Mouse (Mus musculus) kidney, embryonic 16.5 days (tissue): Measurements from ENCODE around the gene Slamf8. TPM values are rescaled to one million over a fixed set of nuclear protein-coding genes. Genes with fewer than 3 reads are reported as not detected.

Experiments used
- ATAC-seq: fragments of 200-750 bp; cut with Nextera tagmentation; 2 replicates; pipeline ENCODE4 v1.8.0; 2017; ENCODE audit warnings: moderate TSS enrichment; ENCODE audit not compliant: low FRiP score, low TSS enrichment
- H3K27ac ChIP-seq: fragments of 300-500 bp; sonication (generic); 2 replicates; pipeline ENCODE4 v1.5.1; 2014; ENCODE audit warnings: low read length
- H3K27me3 ChIP-seq: fragments of 300-500 bp; sonication (generic); 2 replicates; pipeline ENCODE4 v1.6.1; 2014; ENCODE audit warnings: low read length, control low read depth, mixed read lengths; ENCODE audit not compliant: insufficient read depth
- H3K36me3 ChIP-seq: fragments of 300-500 bp; sonication (generic); 2 replicates; pipeline ENCODE4 v1.6.1; 2014; ENCODE audit warnings: low read length, control low read depth, mixed read lengths; ENCODE audit not compliant: insufficient read depth
- H3K4me1 ChIP-seq: fragments of 300-500 bp; sonication (generic); 2 replicates; pipeline ENCODE4 v1.6.1; 2014; ENCODE audit warnings: low read length, control low read depth, mixed read lengths; ENCODE audit not compliant: insufficient read depth
- H3K4me2 ChIP-seq: fragments of 300-500 bp; sonication (generic); replicated peaks from 2 replicates; pipeline ENCODE4 v1.6.1; 2014; ENCODE audit warnings: low read depth, low read length
- H3K4me3 ChIP-seq: fragments of 300-500 bp; sonication (generic); 2 replicates; pipeline ENCODE4 v1.5.1; 2014; ENCODE audit warnings: mild to moderate bottlenecking, low read length
- H3K9ac ChIP-seq: fragments of 300-500 bp; sonication (generic); replicated peaks from 2 replicates; pipeline ENCODE4 v1.6.1; 2014; ENCODE audit warnings: low read length
- H3K9me3 ChIP-seq: fragments of 300-500 bp; sonication (generic); 2 replicates; pipeline ENCODE4 v1.6.1; 2016; ENCODE audit warnings: low read length, control low read depth
- WGBS: fragments of 180-500 bp; shearing (Covaris S2); extraction: QIAGEN DNeasy Blood & Tissue Kit; methylation state at CpG from one replicate; pipeline ENCODE4 v1.1.7; 2014; 5-methylcytosine and 5-hydroxymethylcytosine counted together
- polyA plus RNA-seq: library from polyadenylated mRNA; unstranded; fragments of >200 nt; fragmentation: Nextera tagmentation; extraction: Ambion mirVana; gene quantifications from 2 replicates; pipeline ENCODE4 v1.2.1, GENCODE M21; 2015

Gene Slamf8
- polyA plus RNA-seq, result 0.12 TPM in 1 of 2 replicates, not detected in the other

DNA sequence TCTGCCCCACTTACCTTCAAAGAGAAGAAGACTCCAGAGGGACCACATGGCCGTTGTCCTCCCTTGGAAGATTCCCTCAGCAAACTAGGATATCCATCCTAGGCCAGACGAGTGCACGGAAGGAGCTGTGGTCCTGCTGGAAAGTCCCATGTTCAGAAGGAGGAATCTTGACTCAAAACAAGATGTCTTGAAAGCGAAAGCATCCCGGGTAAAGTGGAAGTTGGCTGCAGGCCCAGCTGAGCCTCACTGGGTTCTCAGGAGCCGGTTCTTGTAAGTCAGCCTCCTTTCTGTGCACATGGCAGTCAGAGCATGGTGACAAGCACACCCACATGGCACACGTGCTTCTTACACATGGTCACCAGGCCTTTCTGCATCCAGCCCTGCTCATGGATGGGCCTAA lies at the start of gene Slamf8:
Gene Slamf8, minus strand, starts transcription at position 184 of the 400 bp plus-strand sequence.
- Histone ChIP-seq H3K27ac (no peak within 1 kb of the TSS), H3K9me3 (no peaks in the 10 kb centered on the region), H3K27me3 (peaks cover 3% of the 10 kb centered on the region; the same call in 1 of the 2 replicates), H3K4me3 (no peak within 1 kb of the TSS), H3K4me2 (no peak within 1 kb of the TSS), H3K9ac (no peak within 1 kb of the TSS), H3K4me1 (0 out of 2 replicates have a peak, but pooled peaks cover 5% of the 10 kb centered on the region), H3K36me3 (no peaks in the 10 kb centered on the region)
- 84% methylated on average over 7 of the region's 7 CpGs for WGBS
- no peak for ATAC-seq

DNA sequence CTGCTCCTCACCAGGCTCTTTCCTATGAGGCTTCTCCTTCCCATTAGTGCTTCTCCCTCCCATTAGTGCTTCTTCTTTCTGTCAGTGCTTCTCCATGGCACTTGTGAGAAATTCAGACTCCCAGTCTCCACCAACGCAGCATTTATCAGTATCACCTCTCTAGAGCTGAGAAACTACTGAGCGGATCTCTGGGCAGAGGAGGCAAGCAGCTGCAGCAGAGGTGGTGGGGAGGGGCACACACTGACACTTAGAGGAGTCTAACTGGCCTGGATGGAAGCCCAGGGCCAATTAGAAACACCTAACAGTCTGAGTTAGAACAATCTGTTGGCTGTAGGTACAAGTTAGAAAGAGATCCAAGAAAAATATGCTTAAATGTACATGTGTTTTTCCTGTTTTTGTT lies 48.4 kb upstream of the Slamf8 start:
- Histone ChIP-seq H3K9ac (no peak overlapping the region), H3K27ac (no peak overlapping the region), H3K4me1 (peaks cover 10% of the 10 kb centered on the region; the same call in 1 of the 2 replicates), H3K4me3 (no peak overlapping the region), H3K4me2 (no peak overlapping the region), H3K9me3 (no peaks in the 10 kb centered on the region), H3K36me3 (no peaks in the 10 kb centered on the region), H3K27me3 (no peaks in the 10 kb centered on the region)
- no peak for ATAC-seq
- WGBS, result 40% methylated on average over 2 of the region's 2 CpGs

DNA sequence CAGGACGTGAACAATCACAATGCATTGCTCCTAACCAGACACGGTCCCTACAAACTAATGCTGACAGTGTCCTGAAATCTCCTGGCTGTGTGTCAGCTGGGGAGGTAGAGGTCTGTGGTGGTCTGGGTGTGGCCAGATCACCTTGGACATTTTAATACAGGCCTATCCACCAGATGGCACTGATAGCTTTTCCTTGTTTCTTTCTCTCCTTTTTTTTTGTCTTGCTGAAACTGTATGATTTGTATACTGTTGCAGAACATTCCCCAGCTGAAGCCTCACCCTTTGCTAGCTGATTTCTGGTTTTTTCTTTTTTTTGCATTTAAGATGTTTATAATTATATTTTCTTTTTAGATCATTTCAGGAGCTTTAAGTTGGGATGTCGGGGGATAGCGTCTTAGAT lies 47.4 kb upstream of the Slamf8 start:
- Histone ChIP-seq H3K4me3 (no peak overlapping the region), H3K36me3 (no peaks in the 10 kb centered on the region), H3K4me2 (no peak overlapping the region), H3K9ac (no peak overlapping the region), H3K9me3 (no peaks in the 10 kb centered on the region), H3K4me1 (peaks cover 10% of the 10 kb centered on the region; the same call in 1 of the 2 replicates), H3K27ac (no peak overlapping the region), H3K27me3 (no peaks in the 10 kb centered on the region)
- no peak for ATAC-seq
- WGBS, result 51% methylated on average over 4 of the region's 4 CpGs

DNA sequence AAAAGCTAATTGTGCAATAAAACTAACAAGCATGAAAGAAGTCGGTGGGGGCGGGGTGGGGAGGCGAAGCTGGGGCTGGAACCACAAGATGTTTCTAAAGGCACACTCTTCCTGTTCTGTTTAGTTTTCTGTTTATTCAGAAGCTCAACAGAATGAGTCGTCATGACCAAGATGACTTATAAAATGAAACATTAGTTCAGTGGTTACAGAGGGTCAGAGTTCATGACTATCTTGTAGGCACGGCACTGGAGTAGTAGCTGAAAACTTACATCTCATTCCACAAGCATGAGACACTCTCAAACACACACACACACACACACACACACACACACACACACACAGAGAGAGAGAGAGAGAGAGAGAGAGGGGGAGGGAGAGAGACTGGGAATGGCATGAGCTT lies 45.9 kb upstream of the Slamf8 start:
- Histone ChIP-seq H3K27me3 (no peaks in the 10 kb centered on the region), H3K4me2 (no peak overlapping the region), H3K4me1 (peaks cover 10% of the 10 kb centered on the region; the same call in 1 of the 2 replicates), H3K36me3 (no peaks in the 10 kb centered on the region), H3K27ac (no peak overlapping the region), H3K4me3 (no peak overlapping the region), H3K9me3 (no peaks in the 10 kb centered on the region), H3K9ac (no peak overlapping the region)
- WGBS, result 74% methylated on average over 5 of the region's 5 CpGs
- ATAC-seq, result no peak

DNA sequence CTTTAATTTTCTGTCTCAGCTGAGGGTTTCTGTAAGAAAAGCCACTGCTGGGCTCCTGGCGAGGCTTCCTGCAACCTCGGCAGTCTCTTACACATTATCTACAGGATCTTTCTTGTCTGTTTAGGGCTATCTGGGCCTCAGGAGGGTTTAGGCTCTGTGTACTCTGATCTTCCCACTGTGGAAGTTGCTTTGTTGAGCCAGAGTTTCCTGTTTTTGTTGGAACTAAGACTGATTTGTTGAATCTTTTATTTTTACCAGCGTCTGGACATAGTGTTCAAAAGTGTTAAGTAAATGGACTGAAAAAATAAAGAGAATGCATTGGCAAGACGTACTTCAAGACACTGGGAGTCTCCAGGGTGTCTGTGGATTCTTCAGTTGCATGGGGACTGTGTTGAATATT lies 44.9 kb upstream of the Slamf8 start:
- Histone ChIP-seq H3K27ac (peak overlapping the region; percentile 15; the same call in 1 of the 2 replicates), H3K4me3 (no peak overlapping the region), H3K4me2 (no peak overlapping the region), H3K27me3 (no peaks in the 10 kb centered on the region), H3K36me3 (no peaks in the 10 kb centered on the region), H3K9me3 (no peaks in the 10 kb centered on the region), H3K4me1 (peaks cover 10% of the 10 kb centered on the region; the same call in 1 of the 2 replicates), H3K9ac (0 out of 2 replicates have a peak overlapping the region, but pooled peaks have one; percentile 4)
- no peak for ATAC-seq
- 26% methylated on average over 4 of the region's 4 CpGs for WGBS

DNA sequence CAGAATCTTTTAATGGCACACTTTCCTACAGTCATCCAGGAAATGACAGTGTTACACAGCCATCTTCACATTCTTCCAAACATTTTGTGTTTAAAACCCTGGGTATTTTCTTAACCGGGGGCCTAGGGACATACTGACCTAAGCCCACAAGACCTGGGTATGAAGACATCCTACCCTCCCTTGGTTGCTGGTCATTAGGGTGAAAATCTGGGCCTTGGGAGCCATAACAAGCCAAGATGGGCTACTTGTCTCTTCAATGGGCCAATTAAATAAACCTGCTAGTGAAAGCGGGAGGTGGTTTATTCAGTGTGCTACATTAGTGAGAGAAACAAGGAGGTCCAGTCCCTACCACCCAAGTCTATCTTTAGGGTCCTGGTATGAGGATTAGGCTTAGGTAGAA lies 43.8 kb upstream of the Slamf8 start:
- no peak overlapping the region for H3K27ac ChIP-seq
- 86% methylated on average over 2 of the region's 2 CpGs for WGBS
- no peak overlapping the region for H3K4me3 ChIP-seq
- no peaks in the 10 kb centered on the region for H3K9me3 ChIP-seq
- H3K36me3 ChIP-seq, result no peaks in the 10 kb centered on the region
- no peak overlapping the region for H3K9ac ChIP-seq
- 0 out of 2 replicates have a peak overlapping the region, but pooled peaks have one; percentile 3 for H3K4me2 ChIP-seq
- ATAC-seq, result no peak
- no peaks in the 10 kb centered on the region for H3K27me3 ChIP-seq
- peaks cover 10% of the 10 kb centered on the region; the same call in 1 of the 2 replicates for H3K4me1 ChIP-seq

DNA sequence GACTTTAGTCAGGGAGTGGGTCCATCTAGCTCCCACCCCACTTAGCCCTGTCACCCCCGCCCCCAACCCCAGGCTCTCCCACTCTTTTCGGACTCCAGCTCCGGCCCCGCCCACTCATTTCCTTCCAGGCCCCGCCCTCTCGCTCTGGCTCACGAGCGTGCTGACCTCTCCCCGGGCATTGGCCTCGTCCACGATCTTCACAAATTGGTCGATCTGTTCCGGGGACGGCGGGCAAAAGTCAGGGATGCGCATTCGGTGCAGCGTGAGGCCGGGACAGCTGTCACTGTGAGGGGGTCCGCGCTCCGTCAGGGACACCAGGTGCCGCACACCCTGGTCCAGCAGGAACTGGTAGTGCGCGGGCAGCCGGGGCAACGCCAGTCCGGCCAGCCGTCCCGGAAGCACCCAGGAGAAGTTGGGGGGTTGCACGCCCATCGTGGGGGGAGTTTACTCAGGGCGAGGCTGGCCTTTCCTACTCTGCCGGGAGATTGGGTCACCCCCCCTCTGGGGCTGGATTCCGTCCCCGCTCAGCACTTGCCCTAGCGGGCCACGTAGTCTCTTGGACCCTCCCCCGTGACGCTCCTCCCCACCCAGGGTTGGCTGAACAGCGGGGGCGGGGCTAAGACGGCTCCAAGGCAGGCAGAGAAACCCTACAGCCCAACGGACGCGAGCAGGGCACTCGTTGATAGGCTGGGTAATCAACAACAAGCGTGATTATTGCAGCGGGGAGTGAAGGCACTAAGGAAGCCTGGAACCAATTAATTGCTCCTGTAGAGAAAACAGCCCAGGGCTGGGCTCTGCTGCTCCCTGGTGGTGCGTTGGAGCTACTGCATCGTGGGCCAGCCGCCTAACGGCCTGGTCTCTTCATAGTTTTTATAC lies 42.3 kb upstream of the Slamf8 start, which contains the start of gene Dusp23:
Gene Dusp23, minus strand, starts transcription at position 512 of the 876 bp plus-strand sequence.
- peak within 1 kb of the TSS; percentile 96 for H3K27ac ChIP-seq
- under 1% methylated on average over 53 of the region's 53 CpGs for WGBS
- H3K9ac ChIP-seq, result peak within 1 kb of the TSS; percentile 82
- peak within 1 kb of the TSS; percentile 71 for H3K4me2 ChIP-seq
- peaks cover 5% of the 10 kb centered on the region; the same call in 1 of the 2 replicates for H3K4me1 ChIP-seq
- no peaks in the 10 kb centered on the region for H3K9me3 ChIP-seq
- peak; percentile 99 for ATAC-seq
- H3K36me3 ChIP-seq, result no peaks in the 10 kb centered on the region
- H3K4me3 ChIP-seq, result peak within 1 kb of the TSS; percentile 78
- no peaks in the 10 kb centered on the region for H3K27me3 ChIP-seq

DNA sequence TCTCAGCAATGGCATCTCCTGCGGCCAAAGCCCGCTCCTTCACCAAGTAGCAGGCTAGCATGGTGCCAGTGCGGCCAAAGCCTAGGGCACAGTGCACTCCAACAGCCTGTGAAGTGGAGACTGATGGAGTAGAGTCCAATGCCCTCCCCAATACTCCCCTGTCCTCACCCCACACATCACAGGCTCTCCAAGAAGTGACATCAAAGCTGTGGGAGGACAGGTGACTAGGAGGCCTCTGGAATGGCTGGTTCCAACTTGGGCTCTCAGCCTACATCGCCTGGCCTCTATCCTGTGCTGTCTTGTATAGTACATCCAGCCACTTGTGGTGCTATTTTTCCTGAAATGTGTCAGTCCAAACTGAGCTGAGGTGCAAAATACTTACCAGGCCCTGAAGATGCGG lies 41.4 kb upstream of the Slamf8 start:
- Histone ChIP-seq H3K36me3 (no peaks in the 10 kb centered on the region), H3K27ac (no peak overlapping the region), H3K4me2 (no peak overlapping the region), H3K9ac (no peak overlapping the region), H3K4me1 (peaks cover 5% of the 10 kb centered on the region; the same call in 1 of the 2 replicates), H3K9me3 (no peaks in the 10 kb centered on the region), H3K4me3 (no peak overlapping the region), H3K27me3 (no peaks in the 10 kb centered on the region)
- ATAC-seq, result no peak
- 79% methylated on average over 5 of the region's 5 CpGs for WGBS

DNA sequence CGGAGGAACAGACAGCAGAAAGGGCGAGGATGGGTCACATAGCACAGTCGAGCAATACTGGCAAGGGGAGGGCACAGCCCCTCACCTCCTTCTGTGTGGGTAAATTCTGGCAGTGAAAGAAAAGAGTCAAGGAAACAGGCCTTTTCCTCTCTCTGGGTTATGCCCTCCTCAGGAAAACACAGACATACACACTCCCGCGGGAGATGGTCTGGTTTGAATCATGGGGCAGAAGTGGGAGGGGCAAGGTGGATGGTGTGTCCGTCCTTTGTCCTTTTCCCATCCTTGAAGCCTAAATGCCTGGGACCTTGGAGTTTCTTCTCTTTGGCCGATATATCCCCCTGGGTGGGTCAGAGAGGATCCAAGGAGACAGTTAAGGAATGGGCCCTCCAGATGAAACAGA lies 39.5 kb upstream of the Slamf8 start:
- H3K36me3 ChIP-seq, result no peaks in the 10 kb centered on the region
- 71% methylated on average over 7 of the region's 7 CpGs for WGBS
- ATAC-seq, result no peak
- no peaks in the 10 kb centered on the region for H3K27me3 ChIP-seq
- H3K4me2 ChIP-seq, result no peak overlapping the region
- no peak overlapping the region for H3K9ac ChIP-seq
- no peak overlapping the region for H3K4me3 ChIP-seq
- H3K27ac ChIP-seq, result no peak overlapping the region
- H3K9me3 ChIP-seq, result no peaks in the 10 kb centered on the region
- H3K4me1 ChIP-seq, result 0 out of 2 replicates have a peak, but pooled peaks cover under 1% of the 10 kb centered on the region

DNA sequence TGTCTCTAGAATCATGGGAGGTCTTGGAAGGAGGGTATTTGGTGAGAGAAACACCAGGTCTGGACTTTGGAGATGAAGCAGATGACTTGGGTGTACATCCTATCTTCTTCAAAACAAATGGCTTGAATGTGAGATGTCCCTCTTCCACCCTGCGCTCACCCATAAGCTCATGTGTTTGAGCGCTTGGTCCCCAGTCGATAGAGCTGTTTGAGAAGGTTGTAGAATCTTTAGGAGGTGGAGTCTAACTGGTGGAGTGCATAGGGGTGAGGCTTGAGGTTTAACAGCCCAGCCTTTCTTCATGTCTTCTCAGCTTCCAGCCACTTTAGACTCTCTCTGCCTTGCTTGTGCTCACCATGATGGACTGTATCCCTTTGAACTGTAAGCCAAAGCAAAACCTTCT lies 35.9 kb upstream of the Slamf8 start:
- 86% methylated on average over 3 of the region's 3 CpGs for WGBS
- no peaks in the 10 kb centered on the region for H3K9me3 ChIP-seq
- no peak overlapping the region for H3K9ac ChIP-seq
- no peaks in the 10 kb centered on the region for H3K4me1 ChIP-seq
- H3K27ac ChIP-seq, result no peak overlapping the region
- H3K36me3 ChIP-seq, result no peaks in the 10 kb centered on the region
- ATAC-seq, result no peak
- H3K27me3 ChIP-seq, result no peaks in the 10 kb centered on the region
- H3K4me3 ChIP-seq, result no peak overlapping the region
- no peak overlapping the region for H3K4me2 ChIP-seq
